Mouse (Mus musculus) Patski (cell line): ENCODE data around the gene Tomm34. TPM values are rescaled to one million over a fixed set of nuclear protein-coding genes. Genes with fewer than 3 reads are reported as not detected.
A peak's percentile ranks its signal among the peaks of the same experiment; 100 is the strongest.

Experiments used
- ATAC-seq: fragments of 100-300 bp; one replicate; pipeline ENCODE4 v1.8.0; 2021
- CTCF ChIA-PET: fragments of 350-600 bp; sonication (Branson Sonifier 250); formaldehyde crosslinking; loops from one replicate; lab custom pipeline; 2022; ENCODE audit warnings: inconsistent platforms; lab: Charles Lee
- POLR2A ChIA-PET: fragments of 350-600 bp; sonication (Branson Sonifier 250); formaldehyde crosslinking; loops from one replicate; lab custom pipeline; 2022; ENCODE audit warnings: antibody characterized with exemption, inconsistent platforms; lab: Charles Lee
- DNase-seq: peaks from one replicate; pipeline ENCODE4 v3.0.0-alpha.2; 2011; ENCODE audit warnings: low read depth, low spot score
- H3K27me3 ChIP-seq: fragments of 371-371 bp; one replicate; pipeline ENCODE4 v1.5.1; 2021
- CTCF ChIP-seq: fragments of 100-300 bp; IDR thresholded peaks from one replicate; pipeline ENCODE4 v1.5.1; 2021
- in situ Hi-C: fragments of 300-500 bp; cut with MboI; formaldehyde crosslinking; loops from 3 replicates; pipeline ENCODE4 v1.11.1; 2018; ENCODE audit warnings: low pct_unique_long_range_greater_than_20kb, mixed read lengths
- polyA plus RNA-seq: library from polyadenylated mRNA; unstranded; gene quantifications from one replicate; pipeline ENCODE4 v1.2.3, GENCODE M21; 2021

Gene Tomm34
- polyA plus RNA-seq, 1 experiment from 2014 or later, result 58.3 TPM

GRCm38 (mm10) chr2:164102366-164102765 lies 31.4 kb upstream of the Tomm34 start:
- in situ Hi-C loops, result loop anchor here (10.0 to 25.0 kb wide), 3 partner anchors 242 to 435 kb away; partner anchors contain the start of gene Slpi
- ChIA-PET CTCF (interaction anchor here (2.4 kb wide), 1 partner anchor 24 kb away, joined by 10 read pairs; no protein-coding TSS in a partner anchor), POLR2A (interaction anchor here (0.6 kb wide), 2 partner anchors 40 to 280 kb away, joined by 3 to 5 read pairs; no protein-coding TSS in a partner anchor)
- no peak for DNase-seq
- no peak for ATAC-seq
- no peak for TF ChIP-seq CTCF
- H3K27me3 ChIP-seq, result no peaks in the 10 kb centered on the region

- CTCF ChIA-PET, result no interaction called here
- TF ChIP-seq CTCF, result no peak
Measured at GRCm38 (mm10) chr2:164101936-164102335, 31.0 kb upstream of the Tomm34 start.

DNA sequence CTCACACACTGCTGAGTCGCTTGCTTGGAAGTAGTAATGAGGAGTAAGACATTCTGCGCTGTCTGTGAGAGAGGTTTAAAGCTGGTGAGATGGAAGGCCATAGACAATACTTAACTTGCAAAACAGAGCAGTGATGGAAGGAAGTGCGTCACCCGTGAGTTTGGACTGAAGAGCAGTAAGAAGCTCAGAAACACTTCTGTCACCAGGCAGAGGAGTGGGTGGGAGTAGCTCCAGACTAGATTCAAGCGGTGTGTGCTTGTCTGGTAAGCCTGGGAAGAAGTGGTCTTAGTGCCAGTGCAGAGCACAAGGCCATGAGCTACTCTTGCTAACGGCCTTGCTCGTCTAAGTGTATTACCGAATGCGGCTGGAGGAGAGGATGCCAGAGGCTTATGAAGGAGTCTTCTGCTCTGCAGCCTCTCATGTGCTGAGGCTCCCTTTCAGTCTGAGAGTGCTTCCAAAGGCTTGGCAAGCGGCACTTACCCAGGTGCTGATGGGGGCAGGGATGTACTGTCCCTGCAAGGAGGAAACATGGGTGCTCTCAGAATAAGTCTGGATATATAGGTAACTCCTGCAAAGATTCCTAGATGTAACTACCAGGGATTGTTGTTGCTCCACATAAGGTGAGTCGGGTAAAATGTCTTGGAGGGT lies 27.8 kb upstream of the Tomm34 start:
- no peak for DNase-seq
- H3K27me3 ChIP-seq, result no peaks in the 10 kb centered on the region
- TF ChIP-seq CTCF, result no peak
- POLR2A ChIA-PET, result no interaction called here
- in situ Hi-C loops, result no loop called here
- no peak for ATAC-seq
- CTCF ChIA-PET, result no interaction called here

More at GRCm38 (mm10) chr2:164101936-164102335, 31.0 kb upstream of the Tomm34 start:
- H3K27me3 ChIP-seq, result no peaks in the 10 kb centered on the region
- POLR2A ChIA-PET, result interaction anchor here (0.6 kb wide), 2 partner anchors 41 to 280 kb away, joined by 3 to 5 read pairs; no protein-coding TSS in a partner anchor
- in situ Hi-C loops, result loop anchor here (10.0 to 25.0 kb wide), 3 partner anchors 243 to 435 kb away; partner anchors contain the start of gene Slpi
- peak; percentile 78 for DNase-seq
- no peak for ATAC-seq

DNA sequence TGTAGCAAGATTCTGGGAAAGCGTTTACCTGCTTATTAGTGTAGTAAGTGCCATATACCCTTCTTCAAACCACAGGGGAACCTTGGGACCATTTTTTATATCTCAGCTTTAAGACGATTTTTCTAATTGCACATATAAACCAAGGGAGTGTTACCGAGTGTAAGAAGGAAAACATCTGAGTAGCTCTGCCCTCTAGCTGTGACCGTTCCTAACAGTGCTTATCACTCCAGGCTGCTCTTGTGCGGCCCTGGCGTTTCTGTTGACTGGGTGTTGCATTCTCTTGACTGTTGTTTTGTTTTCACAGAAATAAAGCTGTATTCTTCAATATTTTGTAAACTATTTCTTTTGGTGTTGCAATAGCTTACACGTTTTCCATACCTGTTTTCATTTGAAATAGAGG lies 23.2 kb upstream of the Tomm34 start:
- no peak for DNase-seq
- in situ Hi-C loops, result no loop called here
- no peaks in the 10 kb centered on the region for H3K27me3 ChIP-seq
- CTCF ChIA-PET, result interaction anchor here (1.0 to 1.1 kb wide), 2 partner anchors 19 to 73 kb away, joined by 3 to 4 read pairs; no protein-coding TSS in a partner anchor
- ATAC-seq, result no peak
- TF ChIP-seq CTCF, result peak; percentile 8
- POLR2A ChIA-PET, result no interaction called here

- no peak for ATAC-seq
- ChIA-PET POLR2A (no interaction called here), CTCF (interaction anchor here (0.7 to 1.5 kb wide), 3 partner anchors 14 to 429 kb away, joined by 3 to 4 read pairs (median 3); no protein-coding TSS in a partner anchor)
- in situ Hi-C loops, result no loop called here
- H3K27me3 ChIP-seq, result no peaks in the 10 kb centered on the region
- TF ChIP-seq CTCF, result no peak
- no peak for DNase-seq
Measured at GRCm38 (mm10) chr2:164089508-164089907, 18.5 kb upstream of the Tomm34 start.

DNA sequence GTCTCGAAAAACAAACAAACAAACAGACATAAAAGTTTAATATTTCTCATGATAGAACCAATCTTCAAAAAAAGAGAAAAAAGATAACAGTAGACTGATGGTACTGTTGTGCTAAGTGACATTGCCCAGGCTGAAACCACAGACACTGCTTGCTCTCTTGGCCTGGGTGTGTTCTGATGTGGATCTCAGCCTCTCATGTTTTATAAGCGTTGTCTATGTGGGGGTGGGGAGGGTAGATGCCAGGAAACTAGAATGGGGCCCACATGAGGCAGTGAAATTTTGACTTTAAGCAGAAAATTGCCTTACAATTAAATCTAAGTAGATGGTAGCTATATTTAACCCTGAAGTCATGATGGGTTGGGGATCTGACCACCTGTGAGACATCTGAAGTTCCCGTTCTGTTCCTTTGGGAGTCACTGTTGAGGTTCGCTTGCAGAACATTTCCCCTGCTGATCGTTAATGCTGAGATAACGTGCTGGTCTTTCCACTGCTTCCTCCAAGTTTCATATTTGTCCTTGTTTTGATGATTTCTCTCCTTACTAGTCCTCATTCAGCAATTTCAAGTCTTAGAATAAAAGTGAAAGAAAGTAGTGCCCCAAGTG lies 16.5 kb upstream of the Tomm34 start:
- POLR2A ChIA-PET, result no interaction called here
- no peak for TF ChIP-seq CTCF
- DNase-seq (no peak), ATAC-seq (no peak)
- in situ Hi-C loops, result no loop called here
- CTCF ChIA-PET, result no interaction called here
- H3K27me3 ChIP-seq, result no peaks in the 10 kb centered on the region

DNA sequence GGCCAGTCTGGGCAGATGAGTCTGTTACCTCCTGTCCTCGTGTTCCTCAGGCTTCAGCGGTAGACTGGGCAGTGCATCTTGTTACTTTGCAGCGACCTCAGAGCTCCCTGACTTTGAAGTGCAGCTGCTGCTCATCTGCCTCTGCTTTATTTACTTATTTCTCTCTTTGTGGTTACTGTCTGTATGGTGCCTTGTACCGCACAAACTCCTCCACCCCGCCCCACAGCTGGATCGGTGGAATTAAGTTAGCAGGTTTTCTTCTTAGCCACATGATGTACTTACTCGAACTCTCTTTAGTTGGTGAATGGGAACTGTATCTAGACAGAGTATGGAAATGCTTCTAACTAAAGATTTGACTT lies 13.4 kb upstream of the Tomm34 start:
- no peak for DNase-seq
- in situ Hi-C loops, result no loop called here
- ChIA-PET POLR2A (interaction anchor here (1.0 kb wide), 1 partner anchor 9 kb away, joined by 4 read pairs; no protein-coding TSS in a partner anchor), CTCF (no interaction called here)
- no peaks in the 10 kb centered on the region for H3K27me3 ChIP-seq
- TF ChIP-seq CTCF, result no peak
- no peak for ATAC-seq

GRCm38 (mm10) chr2:164083609-164084341 lies 12.8 kb upstream of the Tomm34 start:
- ATAC-seq (no peak), DNase-seq (no peak)
- TF ChIP-seq CTCF, result no peak
- ChIA-PET CTCF (interaction anchor here (0.7 kb wide), 1 partner anchor 11 kb away, joined by 3 read pairs; no protein-coding TSS in a partner anchor), POLR2A (interaction anchor here (0.8 to 1.0 kb wide), 2 partner anchors 8 to 17 kb away, joined by 3 to 4 read pairs; no protein-coding TSS in a partner anchor)
- in situ Hi-C loops, result no loop called here
- H3K27me3 ChIP-seq, result no peaks in the 10 kb centered on the region

- H3K27me3 ChIP-seq, result no peaks in the 10 kb centered on the region
- ATAC-seq (no peak), DNase-seq (no peak)
- TF ChIP-seq CTCF, result no peak
- ChIA-PET POLR2A (no interaction called here), CTCF (no interaction called here)
- in situ Hi-C loops, result no loop called here
Measured at GRCm38 (mm10) chr2:164082175-164082574, 11.2 kb upstream of the Tomm34 start.

GRCm38 (mm10) chr2:164081577-164081976 lies 10.6 kb upstream of the Tomm34 start:
- TF ChIP-seq CTCF, result no peak
- no peaks in the 10 kb centered on the region for H3K27me3 ChIP-seq
- no peak for ATAC-seq
- in situ Hi-C loops, result no loop called here
- CTCF ChIA-PET, result interaction anchor here (0.6 kb wide), 1 partner anchor 227 kb away, joined by 3 read pairs; no protein-coding TSS in a partner anchor
- POLR2A ChIA-PET, result no interaction called here
- no peak for DNase-seq
